Mouse (Mus musculus): Measurements from ENCODE around the gene Kcnk7.
"Not testable (repeated sequence)": the region's sequence is repeated elsewhere in the genome, so short reads cannot be mapped to it uniquely, and the experiment has no call there.

Gene Kcnk7

GRCm38 (mm10) chr19:5704163-5704800 is at the start of gene Kcnk7:
Gene Kcnk7 (plus strand): TSS chr19:5704367.
- no peak for DNase-seq (ENCODE audit: low spot score)

- peak; percentile 17 for DNase-seq (ENCODE audit: low spot score)
Measured at GRCm38 (mm10) chr19:5654720-5655298, 49.4 kb upstream of the Kcnk7 start.

DNA sequence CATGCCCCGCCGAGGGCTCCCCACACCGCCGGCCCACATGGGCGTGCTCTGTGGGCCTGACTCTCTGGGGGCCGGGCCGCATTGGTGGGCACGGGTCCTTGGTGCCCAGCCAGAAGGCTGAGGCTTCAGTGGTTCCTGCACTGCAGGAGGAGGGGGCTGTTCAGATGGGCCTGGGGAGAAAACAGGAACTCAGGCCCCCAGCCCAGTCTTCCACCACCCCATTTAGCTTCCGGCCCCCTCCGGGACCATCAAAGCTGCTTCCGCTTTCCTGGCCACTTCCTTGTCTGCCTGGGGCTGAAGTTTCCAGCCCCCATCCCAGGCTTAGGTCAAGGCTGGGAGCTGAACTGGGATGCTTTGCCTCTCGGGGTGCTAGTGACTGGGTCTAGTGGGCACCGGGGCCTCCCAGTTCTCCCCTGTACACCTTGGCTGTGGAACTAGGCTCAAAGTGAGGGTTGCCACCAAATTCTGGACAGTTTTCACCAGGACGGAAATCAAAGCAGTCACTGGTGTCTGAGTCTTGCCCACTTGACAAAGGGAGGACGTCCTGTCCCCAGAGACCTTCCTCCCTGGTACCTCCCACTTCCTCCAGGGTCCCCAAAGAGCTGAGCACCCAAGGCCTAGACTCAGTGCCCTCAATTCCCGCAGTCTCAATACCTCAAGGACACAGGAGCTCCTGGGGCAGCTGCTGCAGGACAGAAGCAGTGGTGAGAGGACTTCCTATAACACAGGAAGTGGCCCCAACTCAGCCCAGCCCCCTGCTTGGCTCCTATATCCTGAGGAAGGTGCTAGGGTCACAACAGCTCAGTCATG is 43.0 kb upstream of the Kcnk7 start:
- no peak for DNase-seq (ENCODE audit: low spot score)

DNA sequence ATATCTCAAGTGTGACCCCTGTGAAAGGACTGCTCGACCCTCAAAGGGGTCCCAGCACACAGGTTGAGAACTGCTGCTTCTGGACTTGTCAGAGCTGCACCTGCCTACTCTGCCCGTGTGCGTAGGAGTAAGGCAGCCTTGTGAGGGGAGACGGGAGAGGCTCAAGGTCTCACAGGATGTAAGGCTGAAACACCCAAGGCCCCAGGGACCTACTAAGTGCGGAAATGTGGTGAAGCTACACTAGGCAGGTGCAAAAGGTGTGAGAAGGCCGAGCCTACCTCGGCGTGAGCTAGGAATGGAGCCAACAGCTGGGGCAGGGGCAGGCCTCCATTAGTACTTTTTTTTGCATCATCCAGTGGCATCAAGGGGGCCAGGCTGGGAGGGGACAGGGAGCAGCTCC is 41.9 kb upstream of the Kcnk7 start:
- DNase-seq (ENCODE audit: low spot score), result no peak

- peak; percentile 85 for DNase-seq (ENCODE audit: low spot score)
Measured at GRCm38 (mm10) chr19:5662981-5663913, 40.9 kb upstream of the Kcnk7 start, which contains the start of gene Sipa1. Gene Sipa1 (minus strand): TSS chr19:5663707.

DNA sequence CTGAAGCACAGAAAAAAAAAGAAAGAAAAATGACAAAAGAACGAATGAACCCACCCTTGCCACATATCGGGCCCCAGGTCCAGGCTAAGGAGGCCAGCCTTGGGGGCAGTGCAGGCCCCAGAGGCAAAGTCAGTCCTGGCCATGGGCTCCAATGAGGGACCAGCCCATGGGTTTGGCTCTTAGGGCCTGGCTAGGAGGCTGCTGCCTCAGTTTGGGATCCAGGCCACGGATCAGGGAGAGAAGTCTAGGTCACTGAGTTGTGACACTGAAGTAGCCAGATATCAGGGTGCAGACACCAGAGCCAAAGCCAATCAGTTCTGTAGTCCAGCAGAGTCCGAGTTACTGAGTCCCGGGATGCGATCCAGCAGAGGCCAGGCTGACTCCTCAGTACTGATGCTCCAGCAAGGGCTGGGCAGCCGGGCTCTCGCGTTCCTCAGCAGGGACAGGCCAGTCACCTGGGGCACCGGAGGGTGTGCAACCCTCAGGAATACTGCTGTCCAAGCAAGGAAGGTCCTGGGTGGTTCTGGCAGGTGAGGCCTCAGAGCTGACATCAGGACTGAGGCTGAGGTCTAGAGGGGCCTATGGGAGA is 39.4 kb upstream of the Kcnk7 start:
- DNase-seq (ENCODE audit: low spot score), result no peak

GRCm38 (mm10) chr19:5665465-5665864 is 38.7 kb upstream of the Kcnk7 start:
- DNase-seq (ENCODE audit: low spot score), result no peak

- no peak for DNase-seq (ENCODE audit: low spot score)
Measured at GRCm38 (mm10) chr19:5666386-5666785, 37.8 kb upstream of the Kcnk7 start.

DNA sequence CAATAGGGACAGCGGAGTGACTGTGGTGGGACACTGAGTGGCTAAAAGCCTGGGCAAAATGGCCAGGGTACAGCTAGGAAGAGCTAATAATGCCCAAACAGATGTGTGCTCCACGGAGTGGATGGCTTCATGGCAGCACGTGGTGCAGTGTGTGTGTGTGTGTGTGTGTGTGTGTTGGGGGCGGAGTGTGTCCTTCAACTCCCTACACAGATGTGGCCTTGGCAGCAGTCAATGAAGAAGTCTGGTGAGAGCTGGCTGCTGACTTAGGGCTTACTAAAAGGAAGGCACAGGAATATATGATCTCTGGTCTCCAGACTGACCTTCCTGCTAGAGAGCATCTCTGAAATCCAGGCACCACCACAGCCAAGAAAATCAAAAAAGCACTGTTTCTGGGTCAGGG is 35.8 kb upstream of the Kcnk7 start:
- no peak for DNase-seq (ENCODE audit: low spot score)

GRCm38 (mm10) chr19:5680432-5680831 is 23.7 kb upstream of the Kcnk7 start:
- DNase-seq (ENCODE audit: low spot score), result no peak

- no peak for DNase-seq (ENCODE audit: low spot score)
Measured at GRCm38 (mm10) chr19:5684236-5684635, 19.9 kb upstream of the Kcnk7 start.

DNA sequence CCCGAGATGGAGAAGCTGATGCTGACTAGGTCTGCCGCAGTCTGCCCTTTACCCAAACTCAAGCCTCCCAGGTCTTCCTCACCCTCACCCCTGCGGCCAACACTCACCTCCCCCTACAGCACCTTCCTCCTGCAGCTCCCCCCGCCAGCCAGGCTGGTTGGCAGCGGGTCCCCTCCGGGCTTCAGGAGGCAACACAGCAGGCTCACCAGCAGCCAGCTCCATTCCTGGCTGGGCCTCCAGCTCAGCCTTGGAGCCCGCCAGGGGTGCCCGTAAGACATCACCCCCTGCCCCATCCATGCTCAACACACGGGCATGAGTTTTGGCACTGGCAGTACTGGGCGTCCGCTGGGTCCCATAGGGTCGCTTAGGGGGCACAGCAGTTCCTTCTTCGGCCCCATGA is 19.2 kb upstream of the Kcnk7 start:
- no peak for DNase-seq (ENCODE audit: low spot score)

DNA sequence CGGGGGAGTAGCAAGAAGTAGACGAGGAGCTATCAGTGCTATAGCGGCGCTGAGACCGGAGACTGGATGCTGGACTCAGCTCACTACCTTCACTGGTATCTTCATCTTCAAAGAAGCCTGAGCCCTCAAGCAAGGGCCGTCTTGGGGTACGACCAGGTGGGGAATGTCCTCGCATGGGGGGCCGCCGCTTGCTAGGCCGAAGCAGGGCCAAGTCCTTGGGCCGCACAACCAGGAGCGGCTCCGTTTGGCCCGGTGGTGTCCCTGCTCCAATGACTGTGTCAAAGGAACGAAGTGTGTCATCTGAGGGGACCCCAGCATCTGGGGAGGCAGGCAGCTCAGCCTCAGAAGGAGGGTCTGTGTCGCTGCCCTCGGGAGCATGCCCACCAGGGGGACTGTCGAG is 18.7 kb upstream of the Kcnk7 start:
- DNase-seq (ENCODE audit: low spot score), result no peak

GRCm38 (mm10) chr19:5685861-5686260 is 18.3 kb upstream of the Kcnk7 start:
- DNase-seq (ENCODE audit: low spot score), result no peak

GRCm38 (mm10) chr19:5686437-5686836 is 17.7 kb upstream of the Kcnk7 start:
- no peak for DNase-seq (ENCODE audit: low spot score)

DNA sequence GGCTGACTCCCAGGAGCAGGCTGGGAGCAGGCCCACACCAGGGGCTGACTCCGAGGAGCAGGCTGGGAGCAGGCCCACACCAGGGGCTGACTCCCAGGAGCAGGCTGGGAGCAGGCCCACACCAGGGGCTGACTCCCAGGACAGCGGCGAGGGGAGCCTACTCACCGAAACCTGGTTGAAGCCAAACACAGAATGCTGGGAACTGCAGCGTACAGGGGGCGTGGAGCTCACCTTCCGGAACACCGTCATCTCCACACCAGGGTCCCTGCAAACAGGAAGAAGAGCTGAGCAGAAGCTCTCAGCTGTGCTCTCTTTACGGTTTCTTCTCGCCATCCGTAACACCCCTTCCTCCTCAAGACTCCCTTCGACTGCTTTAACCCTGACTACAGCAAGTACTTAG is 17.2 kb upstream of the Kcnk7 start:
- not testable (repeated sequence) for DNase-seq (ENCODE audit: low spot score)

DNA sequence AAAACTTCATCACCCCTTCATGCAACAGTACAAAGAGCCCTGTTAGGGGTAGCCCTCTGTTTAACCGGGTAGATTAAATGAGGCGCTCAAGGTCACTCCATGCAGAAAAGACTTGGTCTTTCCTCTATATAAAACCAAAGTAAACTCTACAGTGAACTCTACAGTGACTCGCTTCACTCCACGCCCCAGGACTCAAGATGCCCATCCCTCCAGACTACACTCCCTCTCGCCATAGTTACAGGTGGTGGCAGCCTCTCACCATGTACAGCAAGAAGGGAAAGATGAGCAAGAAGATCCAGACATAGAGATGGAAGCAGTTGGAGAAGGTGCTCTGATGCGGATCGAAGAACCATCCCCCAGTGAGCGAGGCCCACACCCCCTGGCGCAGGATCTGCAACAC is 16.4 kb upstream of the Kcnk7 start:
- peak; percentile 11 for DNase-seq (ENCODE audit: low spot score)

GRCm38 (mm10) chr19:5688200-5689087 is 15.7 kb upstream of the Kcnk7 start, which contains the start of the genes Map3k11 and Pcnx3:
Gene Map3k11 (plus strand): TSS chr19:5688742.
Gene Pcnx3 (minus strand): TSS chr19:5688908.
- DNase-seq (ENCODE audit: low spot score), result peak; percentile 97

DNA sequence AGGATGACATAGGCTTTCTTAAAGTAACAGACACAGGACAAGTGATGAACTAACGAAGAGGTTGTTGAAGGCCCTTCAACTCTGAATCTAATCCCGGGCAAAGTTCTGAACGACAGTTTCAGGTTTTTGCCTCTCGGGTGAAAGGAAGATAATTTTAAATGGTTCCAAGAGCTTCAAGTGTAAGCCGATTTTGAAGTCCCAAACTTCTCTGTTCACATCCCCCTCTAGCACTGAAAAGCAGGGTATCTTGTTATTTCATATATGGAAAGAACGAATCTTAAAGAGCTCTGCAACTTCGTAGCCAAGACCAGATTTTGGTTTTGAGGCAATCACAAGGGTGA is 15.1 kb upstream of the Kcnk7 start:
- DNase-seq (ENCODE audit: low spot score), result no peak

DNA sequence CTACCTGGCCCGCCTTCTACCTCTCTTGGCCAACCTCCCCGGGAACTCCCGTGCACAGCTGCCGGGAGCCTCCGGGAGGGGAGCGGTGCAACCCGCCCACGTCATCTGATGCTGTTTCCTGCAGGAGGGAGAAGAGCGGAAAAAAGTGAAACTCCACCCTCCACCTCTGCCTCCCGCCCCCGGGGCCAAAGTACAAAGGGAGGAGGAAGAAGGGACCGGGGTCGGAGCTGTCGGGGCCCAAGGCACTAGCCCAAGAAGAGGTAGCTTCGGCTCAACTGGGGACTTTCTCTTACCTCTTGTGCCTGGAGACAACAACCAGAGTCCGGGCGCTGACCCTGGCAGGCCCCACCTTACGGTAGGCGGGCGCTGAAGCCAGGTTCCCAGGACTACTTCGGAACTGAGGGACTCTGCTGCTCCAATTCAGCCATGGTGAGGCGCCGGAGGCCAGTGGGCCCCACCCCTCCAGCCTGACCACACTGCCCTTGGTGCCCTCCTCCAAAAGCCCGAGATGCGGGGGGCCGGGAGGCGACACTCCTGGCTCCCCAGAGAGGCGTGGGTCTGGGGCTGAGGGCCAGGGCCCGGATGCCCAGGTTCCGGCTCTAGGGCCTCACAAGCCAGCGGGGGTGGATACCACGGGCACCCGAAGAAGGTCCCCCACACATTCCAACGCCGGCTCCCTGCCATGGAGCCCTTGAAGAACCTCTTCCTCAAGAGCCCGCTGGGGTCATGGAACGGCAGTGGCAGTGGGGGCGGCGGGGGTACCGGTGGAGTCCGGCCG is 14.4 kb upstream of the Kcnk7 start:
- peak; percentile 71 for DNase-seq (ENCODE audit: low spot score)
